In genomic region chr5:140498176-140498575, GRCm38 (mm10) we compare ENCODE assay signal across 30 mouse cellular contexts. TPM values are rescaled to one million over a fixed set of nuclear protein-coding genes. Genes with fewer than 3 reads are reported as not detected.
DNase-seq lines count a peak whose midpoint lies in the region; ATAC-seq and TF ChIP-seq lines count a peak whose summit lies in the region.
"Had no signal": no experiment of that assay in that cellular context is flagged by ENCODE, and none has a peak within 500 bp of the region (broad histone marks: within the 10 kb centered on the region; RNA-seq: fewer than 3 reads in every experiment).

No protein-coding gene starts in this region.

- WGBS in lung, adult 2 months = 54% methylated on average over 6 of the region's 6 CpGs

- TF ChIP-seq POLR2A in lung, adult 2 months (IDR thresholded peaks at IDR 0.05; ENCODE audit: borderline replicate concordance, extremely low read depth, low read depth, low read length) = no peak

- ATAC-seq in granulocyte monocyte progenitor cell, adult 5-6 weeks (replicated peaks; ENCODE audit: poor library complexity, severe bottlenecking) = peak; percentile 42
- peak; percentile 16; the same call in 1 of the 2 replicates for ATAC-seq in megakaryocyte progenitor cell, adult 5-6 weeks (replicated peaks; ENCODE audit: poor library complexity)
- ATAC-seq: activated CD4-positive, CD25-positive, alpha-beta regulatory T cell, adult 4 months; forebrain, embryonic 14.5 days; hindbrain, postnatal 0 days; Patski had no signal

- peaks cover 6% of the 10 kb centered on the region for H3K4me1 ChIP-seq in lung, adult 2 months (ENCODE audit: control insufficient read depth, insufficient read depth, low read length)

- H3K4me3 ChIP-seq in lung, adult 2 months (replicated peaks; ENCODE audit: extremely low read depth, low read depth, low read length) = no peak overlapping the region
- H3K4me3 ChIP-seq in layer of hippocampus, adult 2 months = no peak overlapping the region
- H3K4me3 ChIP-seq: embryonic facial prominence, embryonic 15.5 days; erythroblast, embryonic 14.5 days; forebrain, embryonic 10.5 days; heart, adult 2 months; heart, embryonic 15.5 days; hindbrain, embryonic 13.5 days had no signal

- DNase-seq in adrenal gland, postnatal 14 days = peak; percentile 45
- no peak for DNase-seq in adrenal gland, postnatal 25 days
- DNase-seq in lung, adult 2 months = peak; percentile 9
- DNase-seq in lung, postnatal 14 days = no peak
- no peak for DNase-seq in layer of hippocampus, adult 2 months (ENCODE audit: low spot score in 2 of 2)
- no peak for DNase-seq in c-Kit-positive CD71-positive TER-119-positive erythroid progenitor cells, embryonic 14.5 days (ENCODE audit: low spot score)
- DNase-seq: adrenal gland, adult 8-10 months; cerebellum, adult 11 months; cerebellum, adult 8-10 months; cerebellum, postnatal 14 days; embryo, embryonic 11 days; heart, adult 2 months; heart, postnatal 14 days had no signal

- H3K27ac ChIP-seq in layer of hippocampus, adult 2 months = no peak overlapping the region
- H3K27ac ChIP-seq: embryonic facial prominence, embryonic 15.5 days; forebrain, embryonic 10.5 days; heart, adult 2 months; heart, embryonic 15.5 days; hindbrain, embryonic 13.5 days; hindbrain, postnatal 0 days had no signal

- no peak for TF ChIP-seq CTCF in lung, adult 2 months (IDR thresholded peaks at IDR 0.05; ENCODE audit: insufficient read depth, low read length)
- TF ChIP-seq CTCF in layer of hippocampus, adult 2 months (conservative IDR thresholded peaks at IDR 0.05) = no peak

RNA-seq across cellular contexts. Expression of gene Chst12, which starts 7.2 kb away (rescaled TPM):
- total RNA-seq in adrenal gland, postnatal 14 days (2021) = 8.3 and 12.9 TPM in 2 replicates
- 9.5 and 11.3 TPM in 2 replicates for total RNA-seq in adrenal gland, postnatal 25 days (2021)
- 49.6 and 60.5 TPM in 2 replicates for polyA plus RNA-seq in lung, adult 2 months (2012; rRNA removed)
- total RNA-seq in granulocyte monocyte progenitor cell, adult 5-6 weeks (2014; fragmentation: Nextera tagmentation) = 79.1 and 85.4 TPM in 2 replicates
- 30.2 and 30.3 TPM in 2 replicates for total RNA-seq in granulocyte monocyte progenitor cell, adult 5-6 weeks (2017)
- 68.5 and 74.5 TPM in 2 replicates for total RNA-seq in megakaryocyte progenitor cell, adult 5-6 weeks (2015)
- total RNA-seq in megakaryocyte progenitor cell, adult 5-6 weeks (2017) = 31.4 and 39.4 TPM in 2 replicates
- total RNA-seq in layer of hippocampus, adult 2 months (2021) = 10 to 100 TPM; 19.5 to 22.0 TPM

RNA-seq across cellular contexts. Expression of gene Gm4869, which starts 52.7 kb away (rescaled TPM):
- total RNA-seq in adrenal gland, postnatal 14 days (2021) = not detected in 2 replicates
- 0.27 TPM in 1 of 2 replicates, not detected in the other for total RNA-seq in adrenal gland, postnatal 25 days (2021)
- polyA plus RNA-seq in lung, adult 2 months (2012; rRNA removed) = 0.05 TPM in 1 of 2 replicates, not detected in the other
- not detected in 2 replicates for total RNA-seq in granulocyte monocyte progenitor cell, adult 5-6 weeks (2014; fragmentation: Nextera tagmentation)
- total RNA-seq in granulocyte monocyte progenitor cell, adult 5-6 weeks (2017) = not detected in 2 replicates
- not detected in 2 replicates for total RNA-seq in megakaryocyte progenitor cell, adult 5-6 weeks (2015)
- total RNA-seq in megakaryocyte progenitor cell, adult 5-6 weeks (2017) = not detected in 2 replicates
- total RNA-seq in layer of hippocampus, adult 2 months (2021) = not detected
- total RNA-seq: CH12.LX; common myeloid progenitor, adult 5-6 weeks; gastrocnemius, adult 8-10 months; gastrocnemius, postnatal 4 days; heart, adult 2 months; heart, postnatal 14 days; hematopoietic stem cell, adult 5-6 weeks; hindbrain, postnatal 0 days had no signal
- polyA plus RNA-seq: activated CD4-positive, CD25-positive, alpha-beta regulatory T cell, adult 4 months; erythroblast, embryonic 14.5 days; forebrain, embryonic 10.5 days; forebrain, embryonic 14.5 days; heart, adult 2 months; heart, embryonic 11.5 days; heart, embryonic 15.5 days; hindbrain, embryonic 13.5 days; hindbrain, postnatal 0 days; Patski had no signal

Comparison
In these comparisons a context has a peak if more than half of its experiments do, and no peak if none do; other contexts are left out.
1. DNase-seq: peak in adrenal gland, postnatal 14 days (single experiment) and lung, adult 2 months (single experiment); none in adrenal gland, postnatal 25 days (single experiment), lung, postnatal 14 days (single experiment), layer of hippocampus, adult 2 months (0 of 2) and c-Kit-positive CD71-positive TER-119-positive erythroid progenitor cells, embryonic 14.5 days (single experiment).